Mouse (Mus musculus): ENCODE measurements around the gene Prkce.
A peak's percentile ranks its signal among the peaks of the same experiment; 100 is the strongest.

DNA sequence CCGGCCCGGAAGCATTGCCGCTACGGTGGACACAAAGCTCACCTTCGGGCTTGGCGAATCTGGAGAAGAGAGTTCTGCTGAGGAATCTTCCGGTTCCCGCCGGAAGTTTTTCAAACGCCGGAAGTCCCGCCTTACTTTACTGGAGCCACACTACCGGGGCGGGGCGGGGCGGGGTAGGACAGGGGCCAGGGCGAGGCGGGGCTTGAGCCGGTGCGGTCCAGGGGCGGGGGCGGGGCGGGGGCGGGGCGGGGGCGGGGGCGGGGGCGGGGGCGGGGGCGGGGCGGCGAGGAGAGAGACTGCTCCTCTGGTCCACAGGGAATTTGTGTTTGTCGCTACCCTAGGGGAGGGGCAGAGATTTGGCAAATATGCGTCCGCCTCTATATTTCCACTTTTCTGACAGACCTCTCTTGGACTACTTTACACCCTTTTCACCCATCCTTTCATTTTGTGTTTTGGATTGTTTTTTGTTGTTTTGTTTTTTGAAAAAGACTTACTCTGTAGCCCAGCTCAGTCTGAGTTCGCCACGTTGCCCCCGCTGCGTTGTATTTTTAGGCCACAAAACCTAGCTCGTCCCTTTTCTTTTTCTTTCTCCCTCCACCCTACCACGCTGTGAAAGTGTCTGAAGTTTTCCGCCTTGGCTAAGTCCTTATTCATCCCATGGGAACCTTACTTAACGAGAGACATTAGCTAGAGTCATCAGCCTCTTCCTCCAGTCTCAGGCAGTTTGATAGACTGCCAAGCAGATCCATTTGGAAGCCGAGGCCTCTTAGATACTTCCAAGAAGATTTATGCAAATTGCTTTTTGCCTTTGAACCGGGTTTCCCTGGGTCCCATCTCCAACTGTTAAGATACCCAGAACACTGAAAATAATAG is 22.3 kb upstream of the Prkce start, which contains the start of gene Srbd1:
- TF ChIP-seq CTCF (IDR thresholded peaks at IDR 0.05): no peak
- TF ChIP-seq POLR2A (IDR thresholded peaks at IDR 0.05; ENCODE audit: insufficient read depth, low read depth, low read length): peak; percentile 60; the same call in 1 of the 2 replicates
- TF ChIP-seq EP300 (IDR thresholded peaks at IDR 0.05; ENCODE audit: insufficient read depth, low read depth, low read length): no peak
